Mouse (Mus musculus) adrenal gland, postnatal 14 days (tissue): Measurements from ENCODE around the gene Ifrd2. TPM values are rescaled to one million over a fixed set of nuclear protein-coding genes. Genes with fewer than 3 reads are reported as not detected.

Experiments
- DNase-seq: peaks from one replicate; pipeline ENCODE4 v3.0.0; 2021; ENCODE audit warnings: mixed read lengths
- total RNA-seq: library from RNA; stranded (reverse); gene quantifications from 2 replicates; pipeline ENCODE4 v1.2.3, GENCODE M21; 2021

The Ifrd2 gene
- total RNA-seq, 1 experiment from 2014 or later: 43.1 TPM

DNA sequence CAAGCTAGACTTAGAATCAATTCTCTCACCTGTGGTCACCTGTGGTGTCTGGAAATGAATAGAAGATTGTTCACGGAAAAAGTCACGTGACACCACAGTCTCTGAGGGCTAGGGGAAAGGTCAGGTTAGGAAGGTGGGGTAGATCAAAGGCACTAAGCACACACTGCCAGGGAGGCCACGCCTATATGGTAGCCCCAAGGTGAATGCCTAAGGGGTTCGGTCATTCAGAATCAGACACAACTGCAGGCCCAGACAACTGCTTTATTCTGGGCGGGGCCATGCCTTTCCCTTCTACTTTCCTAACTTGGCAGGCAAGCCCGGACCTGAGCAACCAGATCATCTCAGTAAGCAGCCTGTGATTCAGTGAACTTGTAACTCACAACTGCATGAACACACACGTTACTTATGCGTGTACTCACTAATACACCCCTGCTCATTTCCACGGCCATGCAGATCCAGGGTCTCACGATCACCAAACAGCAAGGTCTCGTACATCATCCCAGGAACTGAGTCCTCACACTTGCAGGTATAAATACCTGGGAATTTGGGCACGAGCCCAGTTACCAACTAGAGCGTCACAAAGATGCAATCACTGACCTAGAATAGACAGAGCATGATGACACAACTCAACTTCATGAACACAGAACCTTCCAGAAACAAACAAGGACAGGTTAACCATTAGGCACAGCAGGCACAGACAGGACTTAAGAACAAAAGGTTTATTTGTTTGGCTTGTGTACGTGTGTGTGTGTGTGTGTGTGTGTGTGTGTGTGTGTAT, 11.7 kb upstream of the Ifrd2 start:
- DNase-seq: no peak

DNA sequence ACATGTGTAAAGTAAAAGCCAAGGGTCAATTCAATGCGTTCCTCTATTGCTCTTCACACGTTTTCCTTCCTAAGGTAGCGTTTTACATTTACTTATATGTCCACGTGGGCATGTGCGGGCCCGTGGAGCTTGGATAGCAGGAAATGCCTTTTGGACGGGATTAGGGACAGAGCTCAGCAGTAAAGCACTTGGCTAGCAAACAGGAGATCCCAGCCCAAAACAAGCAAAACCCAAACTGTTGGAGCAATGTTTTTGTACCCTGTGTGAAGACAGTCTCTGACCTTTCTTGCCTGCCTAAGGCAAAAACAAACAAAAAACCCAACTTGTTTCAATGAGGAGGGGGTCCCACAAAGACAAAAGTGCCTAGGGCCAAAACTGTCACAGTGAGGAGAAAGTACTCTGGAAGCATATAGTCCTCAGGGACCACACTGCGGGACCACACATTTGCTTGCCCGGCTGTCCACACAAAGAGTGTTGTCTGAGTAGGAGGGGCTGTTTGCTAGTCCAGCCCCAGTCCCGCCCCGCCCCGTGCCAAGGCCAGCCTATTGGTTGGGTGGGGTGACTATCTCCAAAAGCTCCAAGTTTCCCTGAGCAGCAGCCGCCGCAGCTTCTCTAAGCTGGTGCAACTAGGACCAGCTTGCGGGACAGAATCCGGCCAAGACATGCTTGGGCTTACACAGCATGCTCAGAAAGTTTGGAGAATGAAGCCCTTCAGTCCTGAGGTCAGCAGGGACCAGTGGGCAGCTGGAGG, 10.9 kb upstream of the Ifrd2 start, which contains the start of gene Hyal1:
TSS of gene Hyal1 (plus strand) at position 571 of the 751 bp plus-strand sequence.
- DNase-seq: peak; percentile 91

DNA sequence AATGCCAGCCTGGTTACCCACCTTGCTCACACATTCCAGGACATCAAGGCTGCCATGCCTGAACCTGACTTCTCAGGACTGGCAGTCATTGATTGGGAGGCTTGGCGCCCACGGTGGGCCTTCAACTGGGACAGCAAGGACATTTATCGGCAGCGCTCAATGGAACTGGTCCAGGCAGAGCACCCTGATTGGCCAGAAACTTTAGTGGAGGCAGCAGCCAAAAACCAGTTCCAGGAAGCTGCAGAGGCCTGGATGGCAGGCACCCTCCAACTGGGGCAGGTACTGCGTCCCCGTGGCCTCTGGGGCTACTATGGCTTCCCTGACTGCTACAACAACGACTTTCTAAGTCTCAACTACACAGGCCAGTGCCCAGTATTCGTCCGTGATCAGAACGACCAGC, 9.6 kb upstream of the Ifrd2 start:
- DNase-seq: peak; percentile 39

DNA sequence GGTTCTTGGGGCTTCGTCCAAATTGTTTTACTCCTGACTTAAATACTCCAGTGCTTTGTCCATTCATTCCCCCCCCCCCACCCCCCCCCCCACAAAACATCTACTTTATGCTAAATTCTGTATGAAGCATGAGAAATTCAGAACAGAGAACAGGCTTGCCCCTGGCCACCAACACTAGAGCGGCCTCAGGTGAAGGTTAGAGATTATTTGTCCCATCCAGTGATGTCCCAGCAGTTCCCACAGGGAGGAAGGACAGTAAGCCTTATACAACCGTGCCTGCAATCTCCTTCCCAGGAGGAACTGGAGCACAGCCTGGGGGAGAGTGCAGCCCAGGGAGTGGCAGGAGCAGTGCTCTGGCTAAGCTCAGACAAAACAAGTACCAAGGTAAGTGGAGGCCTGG, 8.9 kb upstream of the Ifrd2 start, which contains the start of gene Naa80:
TSS of gene Naa80 (plus strand) at position 301 of the 400 bp plus-strand sequence.
- DNase-seq: no peak

DNA sequence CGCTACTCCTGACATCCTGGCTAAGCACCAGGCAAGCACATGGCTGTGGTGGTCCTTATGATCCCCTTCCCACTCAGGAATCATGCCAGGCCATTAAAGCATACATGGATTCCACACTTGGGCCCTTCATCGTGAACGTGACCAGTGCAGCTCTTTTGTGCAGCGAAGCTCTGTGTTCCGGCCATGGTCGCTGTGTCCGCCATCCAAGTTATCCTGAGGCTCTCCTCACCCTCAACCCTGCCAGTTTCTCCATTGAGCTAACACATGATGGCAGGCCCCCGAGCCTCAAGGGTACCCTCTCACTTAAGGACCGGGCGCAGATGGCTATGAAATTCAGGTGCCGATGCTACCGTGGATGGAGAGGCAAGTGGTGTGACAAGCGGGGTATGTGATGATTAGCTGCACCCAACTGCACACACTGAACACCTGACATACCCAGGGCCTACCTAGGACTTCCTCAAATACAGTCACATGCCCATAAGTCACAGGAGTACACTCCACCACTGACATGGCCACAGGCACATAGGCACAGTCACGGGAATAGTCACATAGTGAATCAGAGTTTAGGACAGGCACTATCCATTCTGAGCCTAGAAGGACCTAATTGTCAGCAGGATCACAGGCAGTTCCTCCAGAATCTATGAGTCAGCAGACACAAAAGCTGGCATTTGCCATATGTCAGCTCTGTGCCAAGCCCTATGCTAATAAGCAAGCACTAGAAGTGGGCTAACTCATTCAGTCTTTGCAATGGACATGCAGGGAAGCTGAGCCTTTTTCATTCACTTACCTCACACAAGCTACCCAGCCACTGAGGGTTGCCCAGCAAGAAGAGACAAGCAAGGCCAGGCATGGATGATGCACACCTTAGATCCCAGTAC, 8.2 kb upstream of the Ifrd2 start:
- no peak for DNase-seq

DNA sequence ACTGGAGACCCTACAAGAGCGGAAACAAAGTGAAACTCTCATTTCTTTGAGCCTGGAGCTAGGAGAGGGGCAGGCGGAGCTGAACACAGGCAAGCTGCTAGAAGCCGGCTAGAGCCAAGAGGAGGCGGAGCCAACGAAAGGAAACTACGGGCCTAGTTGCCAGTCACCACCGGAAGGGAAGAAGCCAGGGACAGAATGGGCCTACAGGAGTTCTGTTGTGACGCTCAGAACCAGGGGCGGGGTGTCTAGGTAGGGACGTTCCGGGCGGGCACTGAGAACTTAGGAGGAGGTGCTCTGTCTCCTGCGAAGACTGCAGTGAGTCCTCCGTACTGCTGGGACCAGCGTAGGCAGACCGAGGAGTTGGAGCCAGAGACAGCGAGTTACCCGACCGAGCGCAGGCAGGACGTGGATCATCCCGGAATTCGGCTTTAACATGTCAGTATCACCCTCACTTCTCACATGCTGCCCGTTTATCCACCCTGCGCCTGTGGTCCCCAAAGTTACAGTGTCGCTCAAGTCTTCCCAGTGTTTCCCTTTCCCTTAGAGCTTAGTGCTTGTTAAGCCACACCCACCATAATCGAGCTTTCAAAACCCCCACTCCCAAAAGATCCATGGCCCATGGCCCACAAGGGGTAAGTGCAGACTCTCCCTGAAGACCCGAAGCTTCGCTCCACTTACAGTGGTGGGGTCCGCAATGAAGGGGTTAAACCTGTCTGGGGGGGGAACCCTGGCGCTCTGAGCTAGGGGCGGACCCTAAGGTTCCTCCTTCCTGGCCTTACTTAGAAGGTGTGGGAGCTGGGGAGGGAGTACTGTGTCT, 6.7 kb upstream of the Ifrd2 start, which contains the start of gene Hyal3:
TSS of gene Hyal3 (plus strand) at position 318 of the 817 bp plus-strand sequence.
- DNase-seq: peak; percentile 95

DNA sequence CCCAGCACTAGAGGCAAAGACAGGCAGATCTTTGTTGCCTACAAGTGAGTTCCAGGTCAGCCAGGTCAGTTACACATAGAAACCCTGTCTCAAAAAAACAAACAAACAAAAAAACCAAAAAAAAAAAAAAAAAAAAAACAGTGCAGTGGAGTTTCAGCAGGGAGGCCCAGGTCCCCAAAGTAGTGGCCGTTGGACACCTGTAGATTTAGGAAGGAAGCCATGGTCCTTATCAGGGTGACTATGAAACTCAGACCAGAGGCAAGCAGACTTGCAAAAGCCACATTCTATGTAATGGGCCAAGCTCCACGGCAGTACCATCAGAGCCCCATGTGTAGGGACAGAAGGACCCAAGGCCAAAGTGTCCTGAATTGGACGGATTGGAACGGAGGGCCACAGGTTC, 5.9 kb upstream of the Ifrd2 start:
- no peak for DNase-seq

DNA sequence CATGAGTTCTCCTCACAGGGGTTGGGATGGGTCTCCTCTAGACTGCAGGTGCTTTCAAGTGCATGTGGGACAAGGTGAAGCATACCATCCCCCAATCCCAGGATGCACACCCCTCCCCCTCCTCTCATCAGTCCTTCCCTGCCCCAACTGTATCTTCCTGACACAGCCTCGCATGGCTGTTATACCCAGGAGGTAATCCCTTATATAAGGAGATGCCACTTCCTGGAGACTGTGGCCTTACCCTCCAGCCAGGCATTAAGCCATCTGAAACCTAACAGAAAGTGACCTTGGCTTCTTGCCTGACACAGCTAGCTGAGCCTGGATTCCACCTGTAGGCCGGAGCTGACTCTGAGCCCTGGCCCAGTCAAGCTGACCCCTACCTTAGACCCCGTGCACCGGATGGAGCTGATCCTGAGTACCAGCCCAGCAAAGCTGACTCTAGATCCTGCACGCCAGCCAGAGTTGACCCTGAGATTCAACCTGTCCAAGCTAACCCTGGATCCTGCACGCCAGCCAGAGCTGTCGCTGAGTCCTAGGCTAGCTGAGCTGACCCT, 4.9 kb upstream of the Ifrd2 start:
- DNase-seq: no peak

DNA sequence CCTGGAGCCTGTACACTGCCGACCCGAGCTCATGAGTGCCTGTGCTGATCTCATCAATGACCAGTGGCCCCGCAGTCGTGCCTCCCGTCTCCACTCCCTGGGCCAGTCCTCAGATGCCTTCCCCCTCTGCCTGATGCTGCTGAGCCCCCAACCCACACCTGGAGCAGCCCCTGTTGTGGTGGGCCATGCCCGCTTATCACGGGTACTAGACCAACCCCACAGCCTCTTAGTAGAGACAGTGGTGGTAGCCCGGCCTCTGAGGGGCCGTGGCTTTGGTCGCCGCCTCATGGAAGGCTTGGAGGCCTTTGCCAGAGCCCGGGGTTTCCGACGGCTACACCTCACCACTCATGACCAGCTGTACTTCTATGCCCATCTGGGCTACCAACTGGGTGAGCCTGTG, 4.3 kb upstream of the Ifrd2 start:
- no peak for DNase-seq

DNA sequence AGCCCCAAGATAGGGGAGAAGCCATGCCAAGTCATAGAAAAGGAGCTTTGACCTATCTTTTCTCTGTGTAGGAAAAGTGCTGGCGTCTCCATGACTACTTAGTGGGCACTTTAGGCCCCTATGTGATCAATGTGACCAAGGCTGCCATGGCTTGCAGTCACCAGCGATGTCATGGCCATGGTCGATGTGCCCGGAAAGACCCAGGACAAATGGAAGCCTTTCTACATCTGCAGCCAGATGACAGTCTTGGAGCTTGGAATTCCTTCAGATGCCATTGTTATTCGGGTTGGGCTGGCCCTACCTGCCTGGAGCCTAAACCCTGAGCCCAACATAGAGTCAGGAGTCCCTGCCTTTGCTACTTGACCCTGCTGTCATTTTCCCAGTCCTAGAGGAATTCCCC, 938 bp upstream of the Ifrd2 start:
- no peak for DNase-seq

DNA sequence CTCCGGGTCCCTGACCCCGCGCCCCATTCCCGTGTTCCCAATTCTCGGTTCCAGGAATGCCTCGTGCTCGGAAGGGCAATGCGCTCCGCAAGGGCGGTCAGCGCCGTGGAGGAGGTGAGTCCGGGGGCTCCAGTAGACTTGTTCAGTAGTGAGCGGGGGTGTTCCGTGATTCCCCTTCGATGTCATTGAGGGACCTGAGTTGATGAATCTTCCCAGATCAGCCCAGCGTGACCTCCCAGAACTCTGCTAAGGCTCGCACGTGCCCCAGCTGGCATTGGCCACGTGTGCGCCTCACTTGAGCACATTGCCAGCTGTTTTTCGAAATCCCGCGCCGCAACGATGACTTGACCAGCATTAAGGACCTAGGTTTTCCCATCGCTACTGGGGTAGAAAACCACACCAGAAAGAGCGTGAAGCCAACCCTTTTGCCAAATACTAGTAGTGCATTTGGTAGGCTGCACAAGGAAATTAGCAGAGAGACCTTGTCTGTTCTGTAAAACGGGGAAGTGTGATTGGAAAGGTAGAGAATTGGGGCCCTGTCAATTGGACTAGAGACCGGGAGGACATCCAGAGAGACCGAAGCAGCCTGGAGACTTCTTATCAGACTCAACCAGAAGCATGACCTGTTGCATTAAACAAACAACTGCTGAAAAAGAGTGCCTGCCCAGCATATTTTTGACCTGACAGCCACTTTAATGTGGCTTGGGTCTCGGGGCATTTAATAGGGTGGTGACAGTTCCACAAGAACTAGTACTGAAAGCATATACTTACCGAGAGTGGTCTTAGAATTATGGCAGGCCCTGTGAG, 594 bp downstream of the Ifrd2 start:
- peak; percentile 81 for DNase-seq

DNA sequence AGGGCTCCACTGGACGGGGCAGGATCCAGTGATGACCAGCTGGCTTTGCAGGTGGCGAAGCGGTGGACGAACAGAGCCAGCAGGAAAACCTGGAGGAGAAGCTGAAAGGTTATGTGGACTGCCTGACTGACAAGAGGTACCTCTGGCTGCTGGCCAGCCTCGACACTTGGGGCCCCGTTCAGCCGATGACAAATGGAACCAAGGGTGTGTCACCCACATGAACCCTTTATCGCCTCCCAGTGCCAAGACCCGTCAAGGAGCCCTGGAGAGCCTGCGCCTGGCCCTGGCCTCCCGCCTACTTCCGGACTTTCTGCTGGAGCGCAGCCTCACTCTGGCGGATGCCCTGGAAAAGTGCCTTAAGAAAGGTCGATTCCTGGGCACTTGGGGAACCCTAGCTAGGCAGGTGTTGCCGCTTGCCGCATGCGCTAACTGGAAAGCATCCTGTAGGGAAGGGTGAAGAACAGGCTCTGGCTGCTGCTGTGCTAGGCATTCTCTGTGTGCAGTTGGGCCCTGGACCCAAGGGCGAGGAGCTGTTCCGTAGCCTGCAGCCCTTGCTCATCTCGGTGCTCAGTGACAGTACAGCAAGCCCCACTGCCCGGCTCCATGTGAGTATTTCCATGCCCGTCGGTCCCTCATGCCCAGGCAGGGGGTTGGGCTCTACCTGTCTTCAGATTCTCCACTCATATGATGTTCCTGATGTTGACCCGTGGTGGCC, 2.8 kb downstream of the Ifrd2 start:
- DNase-seq: no peak

DNA sequence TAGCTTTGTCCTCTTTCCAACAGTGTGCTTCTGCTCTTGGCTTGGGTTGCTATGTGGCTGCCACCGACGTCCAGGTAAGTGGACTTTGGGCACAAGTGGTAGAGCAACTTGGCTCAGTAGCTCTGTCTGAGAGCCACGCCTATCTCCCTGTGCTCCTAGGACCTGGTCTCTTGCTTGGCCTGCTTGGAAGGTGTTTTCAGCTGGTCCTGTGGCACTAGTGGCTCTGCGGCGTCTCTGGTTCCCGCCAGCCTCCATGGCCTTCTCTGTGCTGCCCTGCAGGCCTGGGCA, 3.3 kb downstream of the Ifrd2 start:
- no peak for DNase-seq

DNA sequence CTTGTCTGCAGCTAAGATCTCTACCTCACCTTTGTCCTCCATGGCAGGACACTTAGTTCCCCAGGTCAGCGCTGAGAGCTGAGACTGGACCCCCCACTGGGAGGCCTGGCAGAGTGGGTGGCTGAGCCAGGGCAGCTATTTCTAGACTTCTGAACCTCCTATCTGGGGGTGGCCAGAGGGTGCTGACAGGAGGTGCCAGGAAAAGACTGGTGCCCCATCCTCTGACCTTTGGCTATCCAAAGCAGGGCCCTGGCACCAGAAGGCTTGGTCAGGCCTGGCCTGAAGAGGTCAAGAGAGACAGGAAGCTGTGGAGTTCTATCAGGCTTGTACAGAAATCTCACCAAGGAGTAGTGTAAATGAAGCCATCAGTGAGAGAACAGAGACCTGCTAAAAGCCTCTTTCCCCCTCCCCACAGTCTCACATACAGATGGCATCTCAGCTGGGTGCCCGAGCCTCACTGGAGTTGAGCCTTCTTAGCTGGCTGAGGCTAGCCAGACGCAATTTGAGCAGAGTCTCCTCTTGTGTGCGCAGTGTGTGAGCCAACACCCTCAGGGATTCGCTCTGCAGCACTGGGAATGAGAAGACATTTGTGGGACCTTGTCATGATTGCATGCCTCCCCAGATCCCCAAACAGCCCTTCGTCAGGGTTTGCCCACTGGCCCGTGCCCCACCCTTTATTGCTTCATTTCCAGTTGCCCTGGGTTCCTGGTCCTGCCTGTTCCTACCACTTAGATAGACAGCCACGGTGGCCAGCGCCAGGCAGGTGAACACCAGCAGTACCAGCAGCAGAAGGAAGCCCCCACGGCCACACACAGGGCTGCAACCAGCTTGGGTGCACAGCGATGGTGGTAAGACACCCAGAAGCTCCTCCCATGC, 5.9 kb downstream of the Ifrd2 start:
- no peak for DNase-seq

DNA sequence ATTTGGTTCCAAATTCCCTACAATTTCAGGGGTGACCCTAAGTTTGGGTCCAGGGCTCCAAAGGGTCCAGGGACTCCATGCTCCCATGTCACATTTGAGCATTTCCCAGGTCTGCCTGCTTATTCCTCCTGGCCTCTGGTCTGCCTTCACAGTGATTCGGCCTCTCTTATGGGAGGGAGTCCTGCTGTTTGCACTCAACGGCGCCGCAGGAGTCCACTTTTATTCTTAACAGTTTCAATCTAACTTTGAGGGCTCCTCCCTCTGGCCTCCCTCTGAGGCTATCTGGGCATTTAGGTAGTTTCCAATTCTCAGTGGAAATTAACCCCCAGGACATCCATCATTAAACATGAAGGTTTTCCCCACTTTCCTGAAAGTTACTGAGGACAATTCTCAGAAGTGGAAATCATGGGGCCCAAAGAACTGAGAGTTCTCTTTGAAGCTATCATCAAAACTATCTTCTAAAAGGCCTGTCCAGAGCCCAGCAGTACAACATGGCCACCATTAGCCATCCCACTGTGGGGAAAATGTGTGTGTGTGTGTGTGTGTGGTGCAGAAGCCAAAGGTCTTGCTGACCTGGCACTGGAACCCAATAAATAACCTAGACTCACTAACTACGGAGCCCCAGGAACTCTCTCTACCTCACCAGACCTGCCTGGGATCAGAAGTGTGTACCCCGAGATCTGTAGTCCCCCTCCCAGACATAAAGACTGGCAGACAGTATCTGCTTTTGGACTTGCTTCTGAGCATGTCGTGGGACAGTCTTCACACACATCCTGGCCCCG, 7.0 kb downstream of the Ifrd2 start:
- DNase-seq: no peak

DNA sequence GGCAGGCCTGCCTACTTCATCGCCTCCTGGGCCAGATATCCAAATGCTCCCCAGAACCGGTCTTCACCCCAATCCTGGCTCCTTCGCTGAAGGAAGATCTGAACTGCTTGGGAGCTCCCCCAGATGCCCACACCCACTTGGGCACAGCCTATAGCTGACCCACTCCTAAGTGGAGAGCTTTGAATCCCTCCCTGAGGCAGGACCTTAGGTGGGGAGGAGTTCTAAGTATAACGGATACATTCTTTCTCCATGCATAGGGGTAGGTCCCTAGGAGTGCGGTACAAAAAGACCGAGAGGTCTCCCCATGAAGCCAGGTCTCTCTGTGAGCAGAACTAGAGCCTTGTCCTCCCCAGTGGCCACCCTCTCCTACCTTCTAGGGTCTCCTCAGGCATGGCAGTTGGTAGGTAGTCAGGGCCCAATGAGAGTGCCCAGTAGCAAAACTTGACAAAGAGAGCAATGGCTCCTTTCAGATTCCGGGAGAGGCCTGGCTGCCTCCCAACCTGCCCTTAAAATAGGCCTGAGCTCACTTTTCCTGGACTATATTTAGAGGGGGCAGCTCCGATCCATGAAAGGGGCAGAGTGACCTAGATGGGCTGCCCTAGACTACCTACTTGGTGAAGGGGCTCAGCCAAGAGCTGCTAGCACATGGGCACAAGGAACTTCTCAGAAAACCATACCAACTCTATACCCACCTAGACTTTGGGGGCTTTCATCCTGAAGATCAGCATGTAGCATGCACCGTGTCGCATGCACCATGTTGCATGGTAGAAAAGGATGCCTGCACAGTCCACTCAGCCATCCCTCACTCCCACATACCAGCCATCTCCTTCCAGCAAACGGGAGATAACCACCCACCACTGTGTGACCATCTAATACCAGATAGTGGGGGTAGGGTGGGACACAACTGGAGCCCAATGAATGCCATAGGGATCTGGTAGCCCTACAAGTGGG, 9.5 kb downstream of the Ifrd2 start:
- DNase-seq: no peak

DNA sequence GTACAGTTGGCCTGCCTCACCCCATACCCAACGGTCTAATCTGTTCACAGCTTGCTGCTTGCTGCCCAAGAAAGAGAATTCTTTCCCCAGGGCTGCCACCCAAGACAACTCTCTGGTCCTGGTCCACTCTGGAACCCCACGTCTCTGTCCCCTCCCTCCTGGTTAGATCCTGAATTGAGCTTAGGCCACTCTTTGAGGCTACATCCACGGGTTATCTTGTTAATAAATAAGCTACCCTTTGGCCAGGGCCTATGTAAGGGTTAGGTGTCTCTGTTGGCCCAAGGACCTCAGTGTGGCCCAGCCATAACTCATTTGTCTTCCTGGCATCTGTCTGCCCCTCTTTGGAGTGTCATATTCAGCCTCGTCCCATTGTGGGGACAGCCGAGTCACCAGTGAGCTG, 10.9 kb downstream of the Ifrd2 start:
- no peak for DNase-seq
